ENCODE assay signal across 14 mouse cellular contexts in genomic region chr15:31663074-31663473, GRCm38 (mm10).
DNase-seq lines count a peak whose midpoint lies in the region; ATAC-seq and TF ChIP-seq lines count a peak whose summit lies in the region.
"Had no signal": no experiment of that assay in that cellular context is flagged by ENCODE, and none has a peak within 500 bp of the region (broad histone marks: within the 10 kb centered on the region; RNA-seq: fewer than 3 reads in every experiment).

No protein-coding gene starts in this region.

- no peaks in the 10 kb centered on the region for H3K4me1 ChIP-seq in liver, embryonic 15.5 days (replicated peaks)
- peaks cover 3% of the 10 kb centered on the region; the same call in 1 of the 2 replicates for H3K4me1 ChIP-seq in brown adipose tissue, adult 24 weeks (ENCODE audit: control insufficient read depth, insufficient read depth, insufficient read length, low read length)
- H3K4me1 ChIP-seq in cerebellum, adult 2 months (ENCODE audit: control insufficient read depth, insufficient read depth, low read length): no peaks in the 10 kb centered on the region

- no peaks in the 10 kb centered on the region for H3K9me3 ChIP-seq in liver, embryonic 15.5 days (replicated peaks)

- H3K4me3 ChIP-seq in liver, embryonic 15.5 days (replicated peaks): no peak overlapping the region
- H3K4me3 ChIP-seq in brown adipose tissue, adult 24 weeks (ENCODE audit: insufficient read depth, low read depth, low read length): no peak overlapping the region
- no peak overlapping the region for H3K4me3 ChIP-seq in cerebellum, adult 2 months (replicated peaks; ENCODE audit: insufficient read depth, low read depth, low read length)
- H3K4me3 ChIP-seq: gastrocnemius, adult 2 months had no signal

- DNase-seq in frontal cortex, postnatal 10 days (ENCODE audit: low spot score in 2 of 2): no peak
- DNase-seq in liver: no peak
- DNase-seq in lung, postnatal 36 days: peak; percentile 58
- DNase-seq in cerebellum, adult 2 months: no peak
- DNase-seq in gastrocnemius, adult 8-10 months (ENCODE audit: low spot score in 2 of 2): no peak
- DNase-seq: B cell, adult 2 months; cerebellum, adult 11-12 months; embryo, embryonic 11 days; gastrocnemius, adult 2 months; kidney, postnatal 14 days; spleen, adult 18-20 months had no signal

- H3K4me2 ChIP-seq in liver, embryonic 15.5 days: no peak overlapping the region

- H3K27me3 ChIP-seq in liver, embryonic 15.5 days: no peaks in the 10 kb centered on the region
- no peaks in the 10 kb centered on the region for H3K27me3 ChIP-seq in cerebellum, adult 2 months (ENCODE audit: control insufficient read depth, insufficient read depth, low read length)

- peak; percentile 73 for ATAC-seq in frontal cortex, adult (ENCODE audit: low TSS enrichment)
- peak; percentile 49; the same call in 1 of the 2 replicates for ATAC-seq in liver, embryonic 15.5 days (ENCODE audit: insufficient read depth)

- TF ChIP-seq CTCF in cerebellum, adult 2 months (IDR thresholded peaks at IDR 0.05; ENCODE audit: borderline replicate concordance, insufficient read depth, low read depth, low read length): no peak

- WGBS in liver, embryonic 15.5 days (ENCODE audit: insufficient replicate concordance): 63% methylated on average over 3 of the region's 3 CpGs
- 93% methylated on average over 3 of the region's 3 CpGs for WGBS in cerebellum, adult 2 months

- no peak overlapping the region for H3K9ac ChIP-seq in liver, embryonic 15.5 days

- TF ChIP-seq POLR2A in cerebellum, adult 2 months (IDR thresholded peaks at IDR 0.05; ENCODE audit: borderline replicate concordance, insufficient read depth, low read length): no peak

- no peak overlapping the region for H3K27ac ChIP-seq in liver, embryonic 15.5 days (replicated peaks)
- peak overlapping the region; percentile 57; the same call in 1 of the 2 replicates for H3K27ac ChIP-seq in brown adipose tissue, adult 24 weeks (replicated peaks; ENCODE audit: low read depth, low read length)
- H3K27ac ChIP-seq in cerebellum, adult 2 months (ENCODE audit: insufficient read depth, low read length): no peak overlapping the region
- H3K27ac ChIP-seq: gastrocnemius, adult 2 months had no signal

- no peaks in the 10 kb centered on the region for H3K36me3 ChIP-seq in liver, embryonic 15.5 days (replicated peaks)
